Mouse (Mus musculus) midbrain, embryonic 12.5 days (tissue): Measurements from ENCODE around the gene Gm20388. TPM values are rescaled to one million over a fixed set of nuclear protein-coding genes. Genes with fewer than 3 reads are reported as not detected.

Source experiments
- ATAC-seq: fragments of 200-750 bp; cut with Nextera tagmentation; 2 replicates; pipeline ENCODE4 v1.8.0; 2017; ENCODE audit warnings: low read depth, moderate TSS enrichment, moderate library complexity; ENCODE audit not compliant: low FRiP score
- H3K27ac ChIP-seq: fragments of 300-500 bp; sonication (generic); replicated peaks from 2 replicates; pipeline ENCODE4 v1.5.1; 2016; ENCODE audit warnings: mild to moderate bottlenecking
- H3K27me3 ChIP-seq: fragments of 300-500 bp; sonication (generic); 2 replicates; pipeline ENCODE4 v1.6.1; 2016; ENCODE audit warnings: mild to moderate bottlenecking
- H3K36me3 ChIP-seq: fragments of 300-500 bp; sonication (generic); 2 replicates; pipeline ENCODE4 v1.6.1; 2016
- H3K4me1 ChIP-seq: fragments of 300-500 bp; sonication (generic); 2 replicates; pipeline ENCODE4 v1.6.1; 2016
- H3K4me2 ChIP-seq: fragments of 300-500 bp; sonication (generic); replicated peaks from 2 replicates; pipeline ENCODE4 v1.6.1; 2016; ENCODE audit warnings: mild to moderate bottlenecking, moderate library complexity
- H3K4me3 ChIP-seq: fragments of 300-500 bp; sonication (generic); 2 replicates; pipeline ENCODE4 v1.5.1; 2016; ENCODE audit warnings: mild to moderate bottlenecking
- H3K9ac ChIP-seq: fragments of 300-500 bp; sonication (generic); replicated peaks from 2 replicates; pipeline ENCODE4 v1.6.1; 2016; ENCODE audit warnings: mild to moderate bottlenecking, moderate library complexity
- H3K9me3 ChIP-seq: fragments of 300-500 bp; sonication (generic); 2 replicates; pipeline ENCODE4 v1.6.1; 2016; ENCODE audit warnings: mild to moderate bottlenecking
- WGBS: fragments of 180-500 bp; shearing (Covaris S2); methylation state at CpG from one replicate; pipeline ENCODE4 v1.1.7; 2016; 5-methylcytosine and 5-hydroxymethylcytosine counted together
- polyA plus RNA-seq: library from polyadenylated mRNA; unstranded; fragments of >200 nt; fragmentation: Nextera tagmentation; extraction: Ambion mirVana; gene quantifications from 2 replicates; pipeline ENCODE4 v1.2.1, GENCODE M21; 2016

Gm20388 gene
- polyA plus RNA-seq, 1 experiment from 2014 or later = not detected

DNA sequence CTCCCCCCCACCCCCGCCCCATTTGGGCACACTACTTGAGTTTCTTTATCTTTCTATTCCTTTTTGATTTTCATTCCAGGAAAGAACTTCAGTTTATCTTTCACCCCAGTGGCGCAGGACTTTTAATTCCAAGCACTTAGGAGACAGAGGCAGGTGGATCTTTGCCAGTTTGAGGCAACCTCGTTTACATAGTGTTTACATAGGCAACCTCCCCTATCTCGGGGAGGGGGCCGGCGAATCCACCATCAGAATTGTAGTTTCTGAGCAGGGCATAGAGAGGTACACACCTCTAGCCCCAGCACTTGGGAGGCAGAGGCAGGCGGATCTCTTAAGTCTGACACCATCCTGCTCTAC is 2041.0 kb downstream of the Gm20388 start:
- no peak for ATAC-seq
- Histone ChIP-seq H3K4me3 (peak overlapping the region; percentile 91), H3K36me3 (peaks cover 19% of the 10 kb centered on the region), H3K4me1 (peaks cover 45% of the 10 kb centered on the region), H3K27me3 (0 out of 2 replicates have a peak, but pooled peaks cover 2% of the 10 kb centered on the region), H3K9ac (peak overlapping the region; percentile 99), H3K4me2 (peak overlapping the region; percentile 94), H3K9me3 (no peaks in the 10 kb centered on the region), H3K27ac (peak overlapping the region; percentile 92)
- WGBS = 38% methylated on average over 7 of the region's 7 CpGs

DNA sequence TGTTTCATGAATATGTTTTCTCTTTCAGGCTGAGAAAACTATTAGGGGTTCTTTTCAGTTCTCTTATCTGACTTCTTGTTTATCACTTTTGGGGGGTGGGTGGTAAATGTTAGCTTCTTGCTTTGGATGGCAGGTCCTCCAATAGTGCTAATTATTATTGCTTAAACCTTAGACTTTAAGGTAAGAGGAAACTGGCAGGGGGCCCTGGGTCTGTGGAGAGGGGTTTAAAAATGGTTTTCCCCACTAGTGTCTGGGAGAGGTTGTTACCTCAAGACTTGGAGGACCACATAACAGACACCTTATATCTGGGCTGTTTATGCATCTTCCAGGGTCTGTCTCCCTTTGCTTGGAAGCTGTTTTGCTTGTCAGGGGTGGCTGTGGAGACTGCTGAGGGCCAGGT is 2041.5 kb downstream of the Gm20388 start:
- H3K27me3 ChIP-seq = no peaks in the 10 kb centered on the region
- no peak for ATAC-seq
- H3K27ac ChIP-seq = 0 out of 2 replicates have a peak overlapping the region, but pooled peaks have one; percentile 15
- H3K9me3 ChIP-seq = no peaks in the 10 kb centered on the region
- peaks cover 19% of the 10 kb centered on the region for H3K36me3 ChIP-seq
- peak overlapping the region; percentile 94 for H3K4me2 ChIP-seq
- H3K9ac ChIP-seq = 0 out of 2 replicates have a peak overlapping the region, but pooled peaks have one; percentile 20
- peaks cover 40% of the 10 kb centered on the region for H3K4me1 ChIP-seq
- H3K4me3 ChIP-seq = peak overlapping the region; percentile 91

DNA sequence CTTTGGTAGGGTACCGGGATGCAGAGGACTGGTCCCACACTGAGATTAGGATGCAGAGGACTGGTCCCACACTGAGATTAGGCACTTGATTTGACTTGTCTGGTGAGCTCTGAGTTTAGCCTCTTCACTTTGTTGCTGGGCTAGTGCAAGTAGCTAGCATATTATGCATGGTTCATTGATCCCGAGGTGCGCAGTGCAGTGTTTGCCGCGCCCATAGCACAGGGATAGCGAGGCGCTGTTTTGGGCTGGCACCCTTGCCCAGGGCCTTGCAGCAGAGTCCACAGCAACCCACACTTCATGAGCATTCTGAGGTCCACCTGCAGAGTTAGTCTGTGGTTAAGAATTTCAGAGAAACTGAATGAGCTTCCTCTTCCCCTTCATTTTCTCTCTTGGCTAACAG is 2042.2 kb downstream of the Gm20388 start:
- Histone ChIP-seq H3K27me3 (no peaks in the 10 kb centered on the region), H3K4me2 (peak overlapping the region; percentile 94), H3K9me3 (no peaks in the 10 kb centered on the region), H3K4me3 (no peak overlapping the region), H3K36me3 (peaks cover 19% of the 10 kb centered on the region), H3K4me1 (peaks cover 33% of the 10 kb centered on the region), H3K27ac (no peak overlapping the region), H3K9ac (0 out of 2 replicates have a peak overlapping the region, but pooled peaks have one; percentile 20)
- no peak for ATAC-seq
- WGBS = 88% methylated on average over 7 of the region's 7 CpGs

- H3K9me3 ChIP-seq = no peaks in the 10 kb centered on the region
- no peak overlapping the region for H3K9ac ChIP-seq
- ATAC-seq = no peak
- H3K27ac ChIP-seq = no peak overlapping the region
- no peak overlapping the region for H3K4me2 ChIP-seq
- WGBS = 74% methylated on average over 3 of the region's 3 CpGs
- peaks cover 22% of the 10 kb centered on the region for H3K4me1 ChIP-seq
- H3K4me3 ChIP-seq = no peak overlapping the region
- no peaks in the 10 kb centered on the region for H3K27me3 ChIP-seq
- peaks cover 19% of the 10 kb centered on the region for H3K36me3 ChIP-seq
These were observed 2043.3 kb downstream of the Gm20388 start for GRCm38 (mm10) chr8:121953821-121954545.

DNA sequence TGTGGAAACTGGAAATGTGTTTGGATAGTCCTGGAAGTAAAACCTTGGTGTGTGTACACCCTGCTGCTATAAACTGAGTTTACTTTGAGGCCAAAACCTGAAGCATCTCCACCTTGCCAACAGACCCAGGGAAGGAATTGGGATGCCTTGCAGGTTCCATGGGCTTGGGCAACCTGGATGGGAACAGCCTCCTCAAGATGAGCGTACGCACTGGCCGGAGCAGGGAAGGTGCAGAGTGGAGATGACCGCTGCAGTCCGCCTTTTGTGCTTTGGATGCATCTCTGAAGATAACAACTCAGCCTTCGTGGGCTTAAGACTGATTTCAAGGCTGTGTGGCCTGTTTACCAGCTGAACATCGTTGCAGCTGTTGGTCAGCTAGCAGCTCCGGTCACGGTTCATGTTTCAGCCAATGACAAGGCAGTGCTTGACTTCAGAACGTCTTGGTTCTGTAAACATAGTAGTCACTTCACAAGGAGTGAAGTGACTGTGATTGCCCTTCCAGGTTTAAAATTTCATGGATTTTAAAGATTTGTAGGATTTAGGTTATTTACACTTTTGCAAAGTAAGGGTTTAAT is 2044.4 kb downstream of the Gm20388 start:
- Histone ChIP-seq H3K4me1 (peaks cover 22% of the 10 kb centered on the region), H3K9ac (no peak overlapping the region), H3K27me3 (no peaks in the 10 kb centered on the region), H3K4me3 (no peak overlapping the region), H3K9me3 (no peaks in the 10 kb centered on the region), H3K27ac (no peak overlapping the region), H3K4me2 (no peak overlapping the region), H3K36me3 (peaks cover 19% of the 10 kb centered on the region)
- WGBS = 89% methylated on average over 10 of the region's 10 CpGs
- no peak for ATAC-seq

DNA sequence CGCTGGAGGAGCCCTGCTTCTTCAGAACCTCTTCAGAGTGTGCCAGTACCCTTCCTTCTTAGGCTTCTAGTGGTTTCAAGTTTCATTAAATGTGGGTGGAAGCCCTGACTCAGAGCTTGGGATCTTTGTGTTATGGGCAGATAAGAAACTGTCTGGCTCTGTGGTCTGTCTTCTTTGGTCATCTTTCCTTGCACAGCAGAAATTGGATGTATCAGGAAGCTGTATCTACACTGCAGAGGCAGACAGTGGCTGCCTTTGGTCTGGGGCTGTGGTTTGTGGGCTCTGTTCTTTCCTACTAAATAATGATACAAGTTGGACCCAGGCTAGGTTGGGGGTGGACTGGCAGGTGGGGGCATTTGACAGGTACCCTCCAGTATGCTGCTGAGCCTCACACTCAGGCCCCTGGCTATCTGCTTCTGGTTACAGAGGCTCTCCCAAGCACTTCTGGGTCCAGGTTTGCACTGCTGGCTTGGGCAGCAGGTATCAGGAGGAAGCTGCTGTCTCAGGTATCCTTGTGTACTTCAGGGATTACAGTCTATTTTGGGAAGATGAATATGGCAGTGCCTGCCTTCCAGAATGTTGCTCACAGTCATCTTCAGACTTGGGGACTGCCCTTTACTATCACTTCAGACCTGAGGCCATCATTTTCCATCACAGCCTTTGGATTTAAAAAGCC is 2045.3 kb downstream of the Gm20388 start:
- Histone ChIP-seq H3K27me3 (no peaks in the 10 kb centered on the region), H3K9me3 (no peaks in the 10 kb centered on the region), H3K27ac (no peak overlapping the region), H3K4me3 (no peak overlapping the region), H3K9ac (no peak overlapping the region), H3K36me3 (peaks cover 19% of the 10 kb centered on the region), H3K4me2 (no peak overlapping the region), H3K4me1 (peaks cover 22% of the 10 kb centered on the region)
- WGBS = 80% methylated on average over 1 of the region's 1 CpGs
- no peak for ATAC-seq

- Histone ChIP-seq H3K9ac (no peak overlapping the region), H3K4me1 (0 out of 2 replicates have a peak, but pooled peaks cover 5% of the 10 kb centered on the region), H3K27me3 (no peaks in the 10 kb centered on the region), H3K4me2 (no peak overlapping the region), H3K4me3 (no peak overlapping the region), H3K27ac (no peak overlapping the region), H3K9me3 (no peaks in the 10 kb centered on the region), H3K36me3 (peaks cover 16% of the 10 kb centered on the region)
- ATAC-seq = no peak
- 92% methylated on average over 1 of the region's 1 CpGs for WGBS
These were observed 2047.8 kb downstream of the Gm20388 start for GRCm38 (mm10) chr8:121958395-121958794.

DNA sequence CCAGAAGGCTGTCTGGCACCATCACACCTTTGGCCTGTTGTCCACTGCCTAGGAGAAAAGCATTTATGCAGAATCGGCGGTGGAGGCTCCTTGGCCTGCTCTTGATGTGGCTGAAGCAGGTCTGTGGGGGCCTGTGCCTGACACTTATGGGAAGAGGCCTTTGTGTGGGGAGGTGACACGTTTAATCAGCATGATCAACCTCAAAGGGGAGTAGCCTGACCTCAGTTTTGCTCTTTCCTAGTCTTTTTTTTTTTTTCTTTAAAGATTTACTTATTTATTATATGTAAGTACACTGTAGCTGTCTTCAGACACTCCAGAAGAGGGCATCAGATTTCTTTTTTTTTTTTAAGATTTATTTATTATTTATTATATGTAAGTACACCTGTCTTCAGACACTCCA is 2052.3 kb downstream of the Gm20388 start:
- H3K4me3 ChIP-seq = no peak overlapping the region
- no peak for ATAC-seq
- 0 out of 2 replicates have a peak, but pooled peaks cover 5% of the 10 kb centered on the region for H3K36me3 ChIP-seq
- no peak overlapping the region for H3K9ac ChIP-seq
- H3K9me3 ChIP-seq = no peaks in the 10 kb centered on the region
- WGBS = 74% methylated on average over 3 of the region's 3 CpGs
- no peaks in the 10 kb centered on the region for H3K27me3 ChIP-seq
- H3K27ac ChIP-seq = no peak overlapping the region
- peaks cover 26% of the 10 kb centered on the region for H3K4me1 ChIP-seq
- H3K4me2 ChIP-seq = no peak overlapping the region

GRCm38 (mm10) chr8:121964716-121965512 is 2054.3 kb downstream of the Gm20388 start:
- Histone ChIP-seq H3K9me3 (no peaks in the 10 kb centered on the region), H3K27me3 (no peaks in the 10 kb centered on the region), H3K9ac (no peak overlapping the region), H3K4me1 (peaks cover 27% of the 10 kb centered on the region), H3K27ac (no peak overlapping the region), H3K36me3 (0 out of 2 replicates have a peak, but pooled peaks cover 5% of the 10 kb centered on the region), H3K4me3 (no peak overlapping the region), H3K4me2 (no peak overlapping the region)
- WGBS = 86% methylated on average over 8 of the region's 8 CpGs
- ATAC-seq = no peak

- WGBS = 71% methylated on average over 5 of the region's 5 CpGs
- H3K4me1 ChIP-seq = peaks cover 28% of the 10 kb centered on the region
- no peak for ATAC-seq
- H3K27ac ChIP-seq = peak overlapping the region; percentile 49; the same call in 1 of the 2 replicates
- H3K4me2 ChIP-seq = no peak overlapping the region
- H3K27me3 ChIP-seq = no peaks in the 10 kb centered on the region
- no peaks in the 10 kb centered on the region for H3K9me3 ChIP-seq
- no peak overlapping the region for H3K4me3 ChIP-seq
- H3K36me3 ChIP-seq = 0 out of 2 replicates have a peak, but pooled peaks cover 5% of the 10 kb centered on the region
- 0 out of 2 replicates have a peak overlapping the region, but pooled peaks have one; percentile 24 for H3K9ac ChIP-seq
These were observed 2055.5 kb downstream of the Gm20388 start for GRCm38 (mm10) chr8:121966110-121966509.

DNA sequence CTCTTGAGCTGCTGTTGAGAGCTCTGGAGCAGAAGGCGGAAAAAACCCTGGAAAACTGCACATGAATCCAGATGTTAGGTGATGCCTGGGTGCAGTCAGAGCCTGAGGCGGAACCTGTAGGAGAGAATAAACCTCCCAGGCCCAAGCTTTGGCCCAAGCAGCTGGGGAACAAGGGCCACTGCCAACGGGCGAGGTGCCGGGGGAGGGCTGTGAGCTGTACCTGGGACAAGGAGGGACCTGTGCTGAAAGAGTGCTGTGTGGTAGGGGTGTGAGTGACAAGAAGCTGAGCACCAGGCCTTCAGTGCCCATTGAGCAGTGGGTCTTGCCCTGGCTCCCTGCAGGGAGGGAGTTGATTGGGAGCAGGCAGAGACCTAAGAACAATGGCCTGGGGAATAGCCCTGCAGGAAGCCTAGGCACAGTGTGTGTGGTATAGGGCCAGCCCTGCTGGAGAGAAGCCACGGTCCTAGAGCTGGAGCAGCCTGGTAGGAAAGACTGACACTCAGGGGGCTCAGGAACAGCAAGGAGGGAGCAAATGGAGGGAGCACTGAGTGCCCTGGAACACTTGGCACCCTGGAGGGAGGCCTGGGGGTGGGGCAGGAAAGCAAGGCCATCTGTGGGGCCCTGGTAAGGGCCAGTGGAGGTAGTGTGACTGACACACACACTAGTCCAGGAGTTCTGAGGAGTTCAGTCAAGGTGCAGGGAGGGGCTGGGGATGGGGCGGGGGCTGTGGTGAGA is 2056.2 kb downstream of the Gm20388 start:
- ATAC-seq = peak; percentile 47; the same call in 1 of the 2 replicates
- H3K4me2 ChIP-seq = no peak overlapping the region
- H3K4me3 ChIP-seq = no peak overlapping the region
- H3K36me3 ChIP-seq = 0 out of 2 replicates have a peak, but pooled peaks cover 5% of the 10 kb centered on the region
- peaks cover 35% of the 10 kb centered on the region for H3K4me1 ChIP-seq
- no peaks in the 10 kb centered on the region for H3K9me3 ChIP-seq
- H3K27me3 ChIP-seq = no peaks in the 10 kb centered on the region
- peak overlapping the region; percentile 49 for H3K27ac ChIP-seq
- H3K9ac ChIP-seq = peak overlapping the region; percentile 24
- 42% methylated on average over 7 of the region's 7 CpGs for WGBS
